Mouse (Mus musculus): Measurements from ENCODE around the gene Picalm. TPM values are rescaled to one million over a fixed set of nuclear protein-coding genes. Genes with fewer than 3 reads are reported as not detected.
"Not testable (repeated sequence)": the region's sequence is repeated elsewhere in the genome, so short reads cannot be mapped to it uniquely, and the experiment has no call there.

Gene Picalm
- polyA plus RNA-seq, 1 experiment: 65.2 TPM

DNA sequence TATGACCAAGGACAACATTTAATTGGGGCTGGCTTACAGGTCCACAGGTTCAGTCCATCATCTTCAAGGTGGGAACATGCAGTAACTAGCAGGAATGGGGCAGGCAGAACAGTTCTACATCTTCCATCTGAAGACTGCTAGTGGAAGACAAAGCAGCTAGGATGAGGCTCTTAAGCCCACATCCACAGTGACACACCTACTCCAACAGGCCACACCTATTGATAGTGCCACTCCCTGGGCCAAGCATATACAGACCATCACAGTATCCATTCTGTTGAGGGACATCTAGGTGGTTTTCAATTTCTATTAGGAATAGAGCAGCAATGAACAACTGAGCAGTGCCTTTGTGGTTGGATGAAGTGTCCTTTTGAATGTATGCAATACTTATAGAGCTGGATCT, 80.9 kb downstream of the Picalm start:
- H3K4me1 ChIP-seq (replicated peaks; ENCODE audit: control insufficient read depth, insufficient read depth, low read length): no peaks in the 10 kb centered on the region
- H3K27me3 ChIP-seq (ENCODE audit: control insufficient read depth, insufficient read depth, low read length): no peaks in the 10 kb centered on the region
- no peak for DNase-seq
- no peak for TF ChIP-seq CTCF (IDR thresholded peaks at IDR 0.05; ENCODE audit: borderline replicate concordance, control insufficient read depth, extremely low read depth, insufficient read depth, low read length, poor library complexity)
- no peak for TF ChIP-seq POLR2A (IDR thresholded peaks at IDR 0.05; ENCODE audit: control insufficient read depth, extremely low read depth, insufficient read depth, low read length, poor library complexity)
- peaks cover 29% of the 10 kb centered on the region for H3K36me3 ChIP-seq (ENCODE audit: control insufficient read depth, insufficient read depth, low read length)
- H3K27ac ChIP-seq (ENCODE audit: control insufficient read depth, insufficient read depth, low read length): no peak overlapping the region
- no peak overlapping the region for H3K4me3 ChIP-seq (ENCODE audit: control insufficient read depth, insufficient read depth, low read length)

DNA sequence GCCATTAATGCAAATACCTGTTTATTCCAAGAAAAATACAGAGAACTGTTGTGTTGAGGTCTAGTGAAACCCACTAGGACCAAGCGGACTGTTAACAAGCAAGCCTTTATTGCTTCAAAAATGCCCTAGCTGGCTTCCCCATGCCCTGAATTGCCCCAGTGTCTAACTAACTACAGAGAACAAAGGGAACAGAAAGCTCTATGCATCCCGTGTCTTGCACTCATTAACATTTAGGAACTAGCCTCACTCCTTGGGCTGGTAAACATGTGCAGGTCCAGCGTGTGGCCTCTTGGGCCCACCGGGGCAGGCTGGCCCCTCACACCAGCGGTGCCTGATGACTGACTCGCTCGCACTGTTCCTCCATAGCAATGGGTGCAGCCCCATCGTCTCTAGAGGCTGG, 86.5 kb downstream of the Picalm start:
- Histone ChIP-seq H3K27ac (ENCODE audit: control insufficient read depth, insufficient read depth, low read length) (no peak overlapping the region), H3K36me3 (ENCODE audit: control insufficient read depth, insufficient read depth, low read length) (no peaks in the 10 kb centered on the region), H3K4me1 (replicated peaks; ENCODE audit: control insufficient read depth, insufficient read depth, low read length) (no peaks in the 10 kb centered on the region), H3K4me3 (ENCODE audit: control insufficient read depth, insufficient read depth, low read length) (no peak overlapping the region), H3K27me3 (ENCODE audit: control insufficient read depth, insufficient read depth, low read length) (no peaks in the 10 kb centered on the region)
- DNase-seq: no peak
- TF ChIP-seq POLR2A (IDR thresholded peaks at IDR 0.05; ENCODE audit: control insufficient read depth, extremely low read depth, insufficient read depth, low read length, poor library complexity) (no peak), CTCF (IDR thresholded peaks at IDR 0.05; ENCODE audit: borderline replicate concordance, control insufficient read depth, extremely low read depth, insufficient read depth, low read length, poor library complexity) (no peak)
- WGBS: 88% methylated on average over 8 of the region's 8 CpGs

DNA sequence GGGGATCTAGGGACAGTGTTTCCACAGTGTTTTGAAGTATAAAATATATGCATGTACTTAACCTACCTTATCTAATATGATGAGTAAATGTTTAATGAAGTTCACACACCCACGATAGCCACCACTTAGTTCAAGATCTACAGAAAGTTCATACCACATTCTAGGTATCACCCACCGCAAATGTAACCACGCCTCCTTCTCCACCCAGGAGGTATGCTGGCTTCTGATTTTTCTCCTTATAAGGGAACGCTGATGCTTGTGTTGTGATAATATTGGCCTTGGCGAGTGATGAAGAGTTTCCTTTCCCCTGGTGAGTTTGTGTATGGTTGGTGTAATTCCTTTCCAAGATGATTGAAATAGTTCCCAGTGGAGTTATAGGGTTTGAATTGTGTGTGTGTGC, 88.1 kb downstream of the Picalm start:
- Histone ChIP-seq H3K27me3 (ENCODE audit: control insufficient read depth, insufficient read depth, low read length) (no peaks in the 10 kb centered on the region), H3K27ac (ENCODE audit: control insufficient read depth, insufficient read depth, low read length) (no peak overlapping the region), H3K4me3 (ENCODE audit: control insufficient read depth, insufficient read depth, low read length) (no peak overlapping the region), H3K36me3 (ENCODE audit: control insufficient read depth, insufficient read depth, low read length) (no peaks in the 10 kb centered on the region), H3K4me1 (replicated peaks; ENCODE audit: control insufficient read depth, insufficient read depth, low read length) (no peaks in the 10 kb centered on the region)
- 90% methylated on average over 5 of the region's 5 CpGs for WGBS
- no peak for DNase-seq
- TF ChIP-seq CTCF (IDR thresholded peaks at IDR 0.05; ENCODE audit: borderline replicate concordance, control insufficient read depth, extremely low read depth, insufficient read depth, low read length, poor library complexity) (no peak), POLR2A (IDR thresholded peaks at IDR 0.05; ENCODE audit: control insufficient read depth, extremely low read depth, insufficient read depth, low read length, poor library complexity) (no peak)

DNA sequence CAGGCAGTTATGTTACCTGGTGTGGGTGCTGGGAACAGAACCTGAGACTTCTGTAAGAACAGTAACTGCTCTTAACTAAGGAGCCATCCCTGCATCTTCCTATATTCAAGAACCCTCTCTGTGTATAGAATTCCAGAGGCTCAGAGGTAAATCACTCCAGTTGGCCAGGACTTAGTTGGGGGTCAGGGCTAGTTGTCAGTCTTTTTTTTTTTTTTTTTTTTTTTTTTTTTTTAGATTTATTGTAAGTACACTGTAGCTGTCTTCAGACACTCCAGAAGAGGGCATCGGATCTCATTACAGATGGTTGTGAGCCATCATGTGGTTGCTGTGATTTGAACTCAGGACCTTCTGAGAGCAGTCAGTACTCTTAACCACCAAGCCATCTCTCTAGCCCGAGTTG, 91.5 kb downstream of the Picalm start:
- H3K4me3 ChIP-seq (ENCODE audit: control insufficient read depth, insufficient read depth, low read length): no peak overlapping the region
- TF ChIP-seq POLR2A (IDR thresholded peaks at IDR 0.05; ENCODE audit: control insufficient read depth, extremely low read depth, insufficient read depth, low read length, poor library complexity): no peak
- H3K36me3 ChIP-seq (ENCODE audit: control insufficient read depth, insufficient read depth, low read length): no peaks in the 10 kb centered on the region
- DNase-seq: no peak
- no peaks in the 10 kb centered on the region for H3K27me3 ChIP-seq (ENCODE audit: control insufficient read depth, insufficient read depth, low read length)
- 69% methylated on average over 2 of the region's 2 CpGs for WGBS
- no peaks in the 10 kb centered on the region for H3K4me1 ChIP-seq (replicated peaks; ENCODE audit: control insufficient read depth, insufficient read depth, low read length)
- H3K27ac ChIP-seq (ENCODE audit: control insufficient read depth, insufficient read depth, low read length): no peak overlapping the region

GRCm38 (mm10) chr7:90228075-90228474, 98.1 kb downstream of the Picalm start:
- H3K36me3 ChIP-seq (ENCODE audit: control insufficient read depth, insufficient read depth, low read length): no peaks in the 10 kb centered on the region
- H3K4me1 ChIP-seq (replicated peaks; ENCODE audit: control insufficient read depth, insufficient read depth, low read length): no peaks in the 10 kb centered on the region
- no peaks in the 10 kb centered on the region for H3K27me3 ChIP-seq (ENCODE audit: control insufficient read depth, insufficient read depth, low read length)
- 90% methylated on average over 4 of the region's 4 CpGs for WGBS
- DNase-seq: no peak
- H3K4me3 ChIP-seq (ENCODE audit: control insufficient read depth, insufficient read depth, low read length): no peak overlapping the region
- H3K27ac ChIP-seq (ENCODE audit: control insufficient read depth, insufficient read depth, low read length): no peak overlapping the region
- TF ChIP-seq POLR2A (IDR thresholded peaks at IDR 0.05; ENCODE audit: control insufficient read depth, extremely low read depth, insufficient read depth, low read length, poor library complexity) (no peak), CTCF (IDR thresholded peaks at IDR 0.05; ENCODE audit: borderline replicate concordance, control insufficient read depth, extremely low read depth, insufficient read depth, low read length, poor library complexity) (no peak)

GRCm38 (mm10) chr7:90228884-90229283, 98.9 kb downstream of the Picalm start:
- not testable (repeated sequence) for H3K27me3 ChIP-seq (ENCODE audit: control insufficient read depth, insufficient read depth, low read length); H3K36me3 ChIP-seq (ENCODE audit: control insufficient read depth, insufficient read depth, low read length); H3K4me1 ChIP-seq (replicated peaks; ENCODE audit: control insufficient read depth, insufficient read depth, low read length); H3K27ac ChIP-seq (ENCODE audit: control insufficient read depth, insufficient read depth, low read length); H3K4me3 ChIP-seq (ENCODE audit: control insufficient read depth, insufficient read depth, low read length)
- DNase-seq: peak; percentile 22

DNA sequence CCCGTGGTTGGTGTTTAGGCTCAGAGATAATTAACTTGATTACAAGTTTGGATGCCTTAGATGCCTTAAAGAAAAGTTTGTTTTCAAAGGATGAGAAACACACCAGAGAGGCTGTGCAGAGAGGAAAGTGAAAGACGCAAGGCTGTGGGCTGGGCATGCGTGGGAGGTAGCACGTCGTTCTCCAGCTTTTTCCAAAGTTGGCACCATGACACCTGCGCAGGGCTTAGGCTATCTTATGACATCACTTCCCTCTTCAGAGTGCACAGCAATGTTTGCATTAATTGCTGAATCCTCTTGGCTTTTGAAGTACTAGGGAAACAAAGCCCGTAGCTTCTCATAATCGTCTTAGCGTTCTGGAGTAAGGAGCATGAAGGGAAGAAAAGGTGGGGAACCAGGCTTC, 101.4 kb downstream of the Picalm start:
- 77% methylated on average over 9 of the region's 9 CpGs for WGBS
- TF ChIP-seq CTCF (IDR thresholded peaks at IDR 0.05; ENCODE audit: borderline replicate concordance, control insufficient read depth, extremely low read depth, insufficient read depth, low read length, poor library complexity) (no peak), POLR2A (IDR thresholded peaks at IDR 0.05; ENCODE audit: control insufficient read depth, extremely low read depth, insufficient read depth, low read length, poor library complexity) (no peak)
- H3K27ac ChIP-seq (ENCODE audit: control insufficient read depth, insufficient read depth, low read length): no peak overlapping the region
- no peak for DNase-seq
- H3K27me3 ChIP-seq (ENCODE audit: control insufficient read depth, insufficient read depth, low read length): no peaks in the 10 kb centered on the region
- H3K4me1 ChIP-seq (replicated peaks; ENCODE audit: control insufficient read depth, insufficient read depth, low read length): no peaks in the 10 kb centered on the region
- no peaks in the 10 kb centered on the region for H3K36me3 ChIP-seq (ENCODE audit: control insufficient read depth, insufficient read depth, low read length)
- H3K4me3 ChIP-seq (ENCODE audit: control insufficient read depth, insufficient read depth, low read length): no peak overlapping the region

Measured in thymus, adult 2 months (tissue).